Mouse (Mus musculus) kidney, adult 2 months (tissue): ENCODE results near the gene Klk5.

Experiments used
- CTCF ChIP-seq: fragments of 200-500 bp; conservative IDR thresholded peaks from 2 replicates; pipeline ENCODE4 v1.5.1; 2011; ENCODE audit warnings: low read depth, mild to moderate bottlenecking, control low read depth, low read length, moderate library complexity, mixed read lengths; ENCODE audit not compliant: insufficient read depth, insufficient read length
- POLR2A ChIP-seq: fragments of 200-500 bp; IDR thresholded peaks from one replicate; pipeline ENCODE4 v1.6.1; 2011; ENCODE audit warnings: low read depth, low read length, control low read depth

GRCm38 (mm10) chr7:43891788-43892187 lies 50.0 kb downstream of the Klk5 start:
- no peak for TF ChIP-seq POLR2A
- no peak for TF ChIP-seq CTCF
